Mouse (Mus musculus): ENCODE measurements at regions not wholly inside any gene's neighbourhood (a gene's known extent, or its start where the extent isn't known, plus 50 kb on each side); places are given as distances from the start of the nearest gene placed in this dataset.

GRCm38 (mm10) chr2:78980019-78980418, 112.1 kb downstream of the Ube2e3 start:
- TF ChIP-seq POLR2A (IDR thresholded peaks at IDR 0.05; ENCODE audit: extremely low read depth, insufficient read depth, low read length): no peak
- no peak for TF ChIP-seq CTCF (IDR thresholded peaks at IDR 0.05; ENCODE audit: low read depth, low read length)
